Mouse (Mus musculus) erythroblast, embryonic 14.5 days (primary cell): ENCODE data around the gene Ap3s2. TPM values are rescaled to one million over a fixed set of nuclear protein-coding genes. Genes with fewer than 3 reads are reported as not detected.

ENCODE experiments used
- H3K27me3 ChIP-seq: 2 replicates; pipeline ENCODE4 v1.6.1; 2012; ENCODE audit warnings: inconsistent platforms; ENCODE audit not compliant: control insufficient read depth
- H3K36me3 ChIP-seq: 2 replicates; pipeline ENCODE4 v1.6.1; 2012; ENCODE audit warnings: mild to moderate bottlenecking, inconsistent platforms; ENCODE audit not compliant: control insufficient read depth
- H3K4me1 ChIP-seq: 2 replicates; pipeline ENCODE4 v1.6.1; 2012; ENCODE audit warnings: inconsistent platforms; ENCODE audit not compliant: control insufficient read depth
- H3K4me3 ChIP-seq: replicated peaks from 2 replicates; pipeline ENCODE3; 2012; ENCODE audit warnings: moderate library complexity, mild to moderate bottlenecking, inconsistent platforms
- H3K9me3 ChIP-seq: 2 replicates; pipeline ENCODE4 v1.6.1; 2012; ENCODE audit warnings: low read length, inconsistent platforms, mixed read lengths; ENCODE audit not compliant: control insufficient read depth
- GATA1 ChIP-seq: IDR thresholded peaks from 2 replicates; pipeline ENCODE4 v1.6.1; 2012; ENCODE audit warnings: low read length, inconsistent platforms, mixed read lengths
- TAL1 ChIP-seq: IDR thresholded peaks from 3 replicates; pipeline ENCODE4 v1.6.1; 2012; ENCODE audit warnings: low read length, inconsistent platforms, mixed read lengths
- polyA plus RNA-seq: library from polyadenylated mRNA; stranded (reverse); fragments of >175 nt; gene quantifications from 2 replicates; pipeline ENCODE4 v1.2.3, GENCODE M21; 2012

The Ap3s2 gene
- polyA plus RNA-seq, 1 experiment: 0.25 TPM

GRCm38 (mm10) chr7:79934461-79934860 lies 14.0 kb upstream of the Ap3s2 start:
- Histone ChIP-seq H3K4me1 (no peaks in the 10 kb centered on the region), H3K36me3 (no peaks in the 10 kb centered on the region), H3K27me3 (peaks cover 32% of the 10 kb centered on the region), H3K4me3 (no peak overlapping the region), H3K9me3 (no peaks in the 10 kb centered on the region)
- TF ChIP-seq GATA1 (no peak), TAL1 (no peak)

GRCm38 (mm10) chr7:79928516-79929052 lies 8.1 kb upstream of the Ap3s2 start:
- no peak for TF ChIP-seq GATA1
- Histone ChIP-seq H3K9me3 (no peaks in the 10 kb centered on the region), H3K4me3 (no peak overlapping the region), H3K4me1 (no peaks in the 10 kb centered on the region), H3K27me3 (peaks cover under 1% of the 10 kb centered on the region), H3K36me3 (no peaks in the 10 kb centered on the region; the same call in 1 of the 2 replicates)

DNA sequence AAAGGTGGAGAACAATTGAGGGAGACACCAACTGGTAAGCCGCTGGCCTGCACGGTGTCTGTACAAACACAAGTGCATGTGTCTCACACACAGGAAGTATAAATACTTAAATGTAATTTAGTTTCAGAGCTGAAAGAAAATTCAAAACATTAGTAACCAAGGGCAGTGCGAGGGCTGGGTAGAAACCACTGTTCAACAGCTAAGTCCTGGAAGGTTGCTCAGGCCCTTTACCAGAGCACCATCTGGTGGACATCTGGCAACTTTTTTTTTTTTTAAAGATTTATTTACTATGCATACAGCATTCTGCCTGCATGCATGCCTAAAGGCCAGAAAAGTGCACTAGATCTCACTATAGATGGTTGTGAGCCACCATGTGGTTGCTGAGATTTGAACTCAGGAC lies 5.9 kb downstream of the Ap3s2 start:
- H3K27me3 ChIP-seq: no peaks in the 10 kb centered on the region
- no peak for TF ChIP-seq GATA1
- TF ChIP-seq TAL1: no peak
- H3K4me3 ChIP-seq: no peak overlapping the region
- H3K36me3 ChIP-seq: peaks cover 28% of the 10 kb centered on the region
- H3K4me1 ChIP-seq: peaks cover 2% of the 10 kb centered on the region
- no peaks in the 10 kb centered on the region for H3K9me3 ChIP-seq

DNA sequence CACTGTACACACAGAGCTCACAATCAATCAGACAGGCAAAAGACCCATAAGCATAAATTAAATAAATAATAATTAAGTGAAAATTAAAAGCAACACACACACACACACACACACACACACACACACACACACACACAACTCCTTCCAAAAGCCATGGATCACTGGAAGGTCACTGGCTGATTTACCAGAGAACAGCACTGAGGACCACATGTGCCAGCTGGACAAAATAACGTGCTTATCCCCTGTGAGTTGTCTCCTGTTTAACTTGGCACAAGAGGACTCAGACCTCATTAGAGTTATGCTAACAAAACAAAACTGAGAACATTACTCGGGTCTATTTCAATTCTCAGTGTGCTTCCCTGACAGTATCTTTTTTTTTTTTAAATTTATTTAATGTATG lies 13.1 kb downstream of the Ap3s2 start:
- H3K9me3 ChIP-seq: no peaks in the 10 kb centered on the region
- peaks cover 29% of the 10 kb centered on the region for H3K36me3 ChIP-seq
- TF ChIP-seq TAL1 (no peak), GATA1 (no peak)
- peaks cover 16% of the 10 kb centered on the region for H3K4me1 ChIP-seq
- H3K4me3 ChIP-seq: no peak overlapping the region
- H3K27me3 ChIP-seq: no peaks in the 10 kb centered on the region

GRCm38 (mm10) chr7:79906914-79907313 lies 13.5 kb downstream of the Ap3s2 start:
- no peak overlapping the region for H3K4me3 ChIP-seq
- no peaks in the 10 kb centered on the region for H3K27me3 ChIP-seq
- TF ChIP-seq GATA1 (no peak), TAL1 (no peak)
- H3K4me1 ChIP-seq: peaks cover 16% of the 10 kb centered on the region
- peaks cover 30% of the 10 kb centered on the region for H3K36me3 ChIP-seq
- H3K9me3 ChIP-seq: no peaks in the 10 kb centered on the region

- TF ChIP-seq TAL1 (no peak), GATA1 (no peak)
- peaks cover 33% of the 10 kb centered on the region for H3K36me3 ChIP-seq
These were observed 15.3 kb downstream of the Ap3s2 start for GRCm38 (mm10) chr7:79905193-79905592.

GRCm38 (mm10) chr7:79903160-79903792 lies 17.2 kb downstream of the Ap3s2 start:
- no peak for TF ChIP-seq GATA1
- no peak for TF ChIP-seq TAL1
- peaks cover 24% of the 10 kb centered on the region for H3K4me1 ChIP-seq
- H3K27me3 ChIP-seq: no peaks in the 10 kb centered on the region
- no peaks in the 10 kb centered on the region for H3K9me3 ChIP-seq
- no peak overlapping the region for H3K4me3 ChIP-seq
- peaks cover 28% of the 10 kb centered on the region for H3K36me3 ChIP-seq

More at GRCm38 (mm10) chr7:79905193-79905592, 15.3 kb downstream of the Ap3s2 start:
- H3K9me3 ChIP-seq: no peaks in the 10 kb centered on the region
- no peak overlapping the region for H3K4me3 ChIP-seq
- peaks cover 24% of the 10 kb centered on the region for H3K4me1 ChIP-seq
- H3K27me3 ChIP-seq: no peaks in the 10 kb centered on the region

GRCm38 (mm10) chr7:79900753-79901152 lies 19.7 kb downstream of the Ap3s2 start:
- no peaks in the 10 kb centered on the region for H3K9me3 ChIP-seq
- peaks cover 18% of the 10 kb centered on the region for H3K36me3 ChIP-seq
- no peak overlapping the region for H3K4me3 ChIP-seq
- peaks cover 24% of the 10 kb centered on the region for H3K4me1 ChIP-seq
- no peaks in the 10 kb centered on the region for H3K27me3 ChIP-seq
- TF ChIP-seq GATA1 (no peak), TAL1 (no peak)

GRCm38 (mm10) chr7:79895225-79895624 lies 25.2 kb downstream of the Ap3s2 start:
- no peak overlapping the region for H3K4me3 ChIP-seq
- no peaks in the 10 kb centered on the region for H3K4me1 ChIP-seq
- TF ChIP-seq GATA1 (no peak), TAL1 (no peak)
- no peaks in the 10 kb centered on the region for H3K27me3 ChIP-seq
- no peaks in the 10 kb centered on the region for H3K9me3 ChIP-seq
- H3K36me3 ChIP-seq: peaks cover 16% of the 10 kb centered on the region

DNA sequence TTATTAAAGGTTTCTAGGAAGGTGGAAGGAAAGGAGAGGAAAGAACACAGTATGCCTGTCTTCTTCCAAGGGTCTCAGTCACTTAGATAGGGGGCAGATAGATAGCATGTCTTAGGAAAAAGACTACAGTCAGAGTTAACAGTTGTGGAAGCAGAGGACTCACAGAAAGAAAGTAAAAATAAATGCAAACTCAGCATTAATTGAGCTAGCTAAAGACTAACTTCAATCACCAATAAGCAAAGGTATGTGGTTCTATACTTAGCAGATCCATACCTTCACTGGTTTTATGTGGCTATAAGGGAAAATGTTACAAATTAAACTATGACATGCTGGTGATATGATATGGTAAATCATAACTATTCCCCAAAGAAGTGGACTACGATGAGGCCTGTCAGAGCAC lies 25.7 kb downstream of the Ap3s2 start:
- Histone ChIP-seq H3K4me3 (no peak overlapping the region), H3K27me3 (no peaks in the 10 kb centered on the region), H3K4me1 (no peaks in the 10 kb centered on the region), H3K36me3 (peaks cover 16% of the 10 kb centered on the region), H3K9me3 (no peaks in the 10 kb centered on the region)
- TF ChIP-seq GATA1: no peak
